In the genomic region with DNA sequence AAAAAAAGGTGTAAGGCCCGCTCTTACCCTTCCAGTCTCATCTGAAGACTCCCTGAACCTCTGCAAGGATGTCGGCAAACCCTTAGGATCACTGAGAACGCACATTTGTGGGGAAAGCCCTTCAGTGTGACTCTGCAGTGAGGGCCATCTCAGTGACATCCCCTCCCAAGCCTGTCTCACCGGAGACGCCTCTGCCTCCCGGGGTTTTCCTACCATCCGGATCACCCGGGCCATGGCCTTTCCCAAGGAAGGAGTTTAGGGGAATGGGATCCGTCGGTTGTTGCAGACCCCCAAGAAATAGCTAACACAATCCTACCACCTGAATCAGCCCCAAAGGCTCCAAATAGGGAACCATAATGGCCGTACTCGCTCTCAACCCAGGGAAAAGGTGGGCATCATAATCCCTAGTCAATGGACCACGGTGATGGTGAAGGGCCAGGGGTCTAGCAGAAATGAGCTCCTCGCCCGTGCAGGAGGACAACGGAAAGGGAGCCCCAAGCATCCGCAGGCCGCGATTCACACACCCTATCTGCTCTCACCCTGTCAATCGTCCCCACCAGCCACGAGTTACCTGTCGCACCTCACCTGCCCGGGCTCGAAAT, we compare ENCODE assay signal across 8 mouse cellular contexts. TPM values are rescaled to one million over a fixed set of nuclear protein-coding genes. Genes with fewer than 3 reads are reported as not detected.
DNase-seq lines count a peak whose midpoint lies in the region; ATAC-seq and TF ChIP-seq lines count a peak whose summit lies in the region.

No protein-coding gene starts in this region.

- H3K36me3 ChIP-seq in hindbrain, embryonic 10.5 days = no peaks in the 10 kb centered on the region
- no peaks in the 10 kb centered on the region for H3K36me3 ChIP-seq in liver, embryonic 13.5 days
- H3K36me3 ChIP-seq in spleen, adult 2 months (ENCODE audit: control insufficient read depth, insufficient read depth, low read length) = no peaks in the 10 kb centered on the region

- peak overlapping the region; percentile 96 for H3K4me3 ChIP-seq in hindbrain, embryonic 10.5 days
- H3K4me3 ChIP-seq in liver, embryonic 13.5 days (replicated peaks) = peak overlapping the region; percentile 97
- H3K4me3 ChIP-seq in spleen, adult 2 months (ENCODE audit: extremely low read depth, insufficient read depth, insufficient read length) = peak overlapping the region; percentile 80

- H3K4me1 ChIP-seq in hindbrain, embryonic 10.5 days (replicated peaks) = peaks cover 25% of the 10 kb centered on the region
- peaks cover 40% of the 10 kb centered on the region for H3K4me1 ChIP-seq in liver, embryonic 13.5 days (replicated peaks)
- peaks cover 3% of the 10 kb centered on the region for H3K4me1 ChIP-seq in spleen, adult 2 months (ENCODE audit: control insufficient read depth, insufficient read depth, insufficient read length)

- H3K4me2 ChIP-seq in liver, embryonic 13.5 days = peak overlapping the region; percentile 98

- ATAC-seq in liver, embryonic 13.5 days (ENCODE audit: low read depth) = no peak

- no peak for TF ChIP-seq CTCF in spleen, adult 2 months (IDR thresholded peaks at IDR 0.05; ENCODE audit: extremely low read depth, insufficient read depth, insufficient read length, insufficient replicate concordance)

- H3K27ac ChIP-seq in hindbrain, embryonic 10.5 days = peak overlapping the region; percentile 97
- H3K27ac ChIP-seq in liver, embryonic 13.5 days = peak overlapping the region; percentile 97
- peak overlapping the region; percentile 100 for H3K27ac ChIP-seq in spleen, adult 2 months (ENCODE audit: insufficient read depth, low read length)

- 2% methylated on average over 24 of the region's 24 CpGs for WGBS in hindbrain, embryonic 10.5 days
- WGBS in liver, embryonic 13.5 days (ENCODE audit: insufficient replicate concordance) = under 1% methylated on average over 24 of the region's 24 CpGs
- WGBS in spleen, adult 2 months = 1% methylated on average over 24 of the region's 24 CpGs

- peak; percentile 53; the same call in 1 of the 2 replicates for TF ChIP-seq POLR2A in spleen, adult 2 months (IDR thresholded peaks at IDR 0.05; ENCODE audit: low read depth, low read length)

- peak; percentile 5 for DNase-seq in embryo, embryonic 9.5 days (ENCODE audit: extremely low spot score)
- DNase-seq in embryo, embryonic 10.5 days (ENCODE audit: low spot score) = no peak
- peak; percentile 41 for DNase-seq in 3T3-L1 (ENCODE audit: low read depth, low spot score)
- DNase-seq in brain, adult 2 months (ENCODE audit: low read depth, low spot score) = peak; percentile 32
- no peak for DNase-seq in hindbrain, embryonic 10.5 days (ENCODE audit: low spot score)
- DNase-seq in liver, embryonic 13.5 days = no peak
- DNase-seq in spleen, adult 2 months (ENCODE audit: low read depth in 1 of 2, low spot score in 2 of 2) = peak in 1 of 2 experiments; percentile 16
- DNase-seq in layer of hippocampus, adult 9-11 months = no peak

- H3K9ac ChIP-seq in liver, embryonic 13.5 days = peak overlapping the region; percentile 92

- H3K27me3 ChIP-seq in hindbrain, embryonic 10.5 days (ENCODE audit: insufficient read depth, poor library complexity, severe bottlenecking) = no peaks in the 10 kb centered on the region
- no peaks in the 10 kb centered on the region for H3K27me3 ChIP-seq in liver, embryonic 13.5 days
- no peaks in the 10 kb centered on the region for H3K27me3 ChIP-seq in spleen, adult 2 months (ENCODE audit: control insufficient read depth, insufficient read depth, low read length)

- H3K9me3 ChIP-seq in hindbrain, embryonic 10.5 days = no peaks in the 10 kb centered on the region
- no peaks in the 10 kb centered on the region for H3K9me3 ChIP-seq in liver, embryonic 13.5 days (replicated peaks)

RNA-seq across cellular contexts. Expression of a gene that starts 1.0 kb away (rescaled TPM):
- polyA plus RNA-seq in hindbrain, embryonic 10.5 days (2016; fragmentation: Nextera tagmentation; extraction: Ambion mirVana) = 43.3 and 47.6 TPM in 2 replicates
- polyA plus RNA-seq in liver, embryonic 13.5 days (2015; fragmentation: Nextera tagmentation; extraction: Ambion mirVana) = 24.1 and 30.0 TPM in 2 replicates
- polyA plus RNA-seq in spleen, adult 2 months (2012; rRNA removed) = 6.5 and 7.2 TPM in 2 replicates

RNA-seq across cellular contexts. Expression of a gene that starts 1.2 kb away (rescaled TPM):
- 78.0 and 123 TPM in 2 replicates for polyA plus RNA-seq in hindbrain, embryonic 10.5 days (2016; fragmentation: Nextera tagmentation; extraction: Ambion mirVana)
- polyA plus RNA-seq in liver, embryonic 13.5 days (2015; fragmentation: Nextera tagmentation; extraction: Ambion mirVana) = 98.5 and 121 TPM in 2 replicates
- polyA plus RNA-seq in spleen, adult 2 months (2012; rRNA removed) = 9.1 and 12.4 TPM in 2 replicates

RNA-seq across cellular contexts. Expression of a gene that starts 34.6 kb away (rescaled TPM):
- 2.4 and 2.6 TPM in 2 replicates for polyA plus RNA-seq in hindbrain, embryonic 10.5 days (2016; fragmentation: Nextera tagmentation; extraction: Ambion mirVana)
- 1.7 and 1.9 TPM in 2 replicates for polyA plus RNA-seq in liver, embryonic 13.5 days (2015; fragmentation: Nextera tagmentation; extraction: Ambion mirVana)
- 7.4 and 7.7 TPM in 2 replicates for polyA plus RNA-seq in spleen, adult 2 months (2012; rRNA removed)

Comparison
In these comparisons a context has a peak if more than half of its experiments do, and no peak if none do; other contexts are left out.
1. DNase-seq: peak in embryo, embryonic 9.5 days (single experiment), 3T3-L1 (single experiment) and brain, adult 2 months (single experiment); none in embryo, embryonic 10.5 days (single experiment), hindbrain, embryonic 10.5 days (single experiment), liver, embryonic 13.5 days (single experiment) and layer of hippocampus, adult 9-11 months (single experiment).
2. Peak in every context shown above with its lines, with median percentiles within 50 percentile points of each other: H3K27ac ChIP-seq and H3K4me3 ChIP-seq.